Mouse (Mus musculus) left cerebral cortex, adult 9 months (tissue): ENCODE results near the gene Ptn.
A peak's percentile ranks its signal among the peaks of the same experiment; 100 is the strongest.

Source experiments
- DNase-seq, 2 experiments: peaks; one replicate each; pipeline ENCODE4 v3.0.0; 2022; ENCODE audit warnings: low spot score in 2 of 2

Ptn gene

GRCm38 (mm10) chr6:36815992-36816391 lies 6.0 kb upstream of the Ptn start:
- no peak for DNase-seq

GRCm38 (mm10) chr6:36812666-36813515 lies 2.9 kb upstream of the Ptn start:
- DNase-seq = no peak

- DNase-seq = no peak
Observed at GRCm38 (mm10) chr6:36810448-36810847, 428 bp upstream of the Ptn start.

- DNase-seq = peak in 1 of 2 experiments; percentile 66
Observed at GRCm38 (mm10) chr6:36809311-36809726, 701 bp downstream of the Ptn start.

GRCm38 (mm10) chr6:36808306-36809058 lies 1.5 kb downstream of the Ptn start:
- DNase-seq = no peak

GRCm38 (mm10) chr6:36806906-36807305 lies 3.1 kb downstream of the Ptn start:
- no peak for DNase-seq

GRCm38 (mm10) chr6:36800309-36800946 lies 9.6 kb downstream of the Ptn start:
- no peak for DNase-seq

GRCm38 (mm10) chr6:36797066-36797655 lies 12.9 kb downstream of the Ptn start:
- DNase-seq = no peak

GRCm38 (mm10) chr6:36794535-36794934 lies 15.5 kb downstream of the Ptn start:
- DNase-seq = no peak

- DNase-seq = no peak
Observed at GRCm38 (mm10) chr6:36793775-36794174, 16.2 kb downstream of the Ptn start.

GRCm38 (mm10) chr6:36789261-36789660 lies 20.8 kb downstream of the Ptn start:
- DNase-seq = no peak

- no peak for DNase-seq
Observed at GRCm38 (mm10) chr6:36788576-36789191, 21.3 kb downstream of the Ptn start.

GRCm38 (mm10) chr6:36784682-36785208 lies 25.3 kb downstream of the Ptn start:
- DNase-seq = no peak

GRCm38 (mm10) chr6:36782481-36782880 lies 27.5 kb downstream of the Ptn start:
- no peak for DNase-seq

- DNase-seq = no peak
Observed at GRCm38 (mm10) chr6:36777567-36778337, 32.3 kb downstream of the Ptn start.

- no peak for DNase-seq
Observed at GRCm38 (mm10) chr6:36777039-36777438, 33.0 kb downstream of the Ptn start.

GRCm38 (mm10) chr6:36775647-36776360 lies 34.2 kb downstream of the Ptn start:
- no peak for DNase-seq

- no peak for DNase-seq
Observed at GRCm38 (mm10) chr6:36772541-36772940, 37.5 kb downstream of the Ptn start.

GRCm38 (mm10) chr6:36769012-36769411 lies 41.0 kb downstream of the Ptn start:
- no peak for DNase-seq

- no peak for DNase-seq
Observed at GRCm38 (mm10) chr6:36766941-36767340, 43.1 kb downstream of the Ptn start.
